Mouse (Mus musculus) ovary, postnatal 14 days (tissue): ENCODE results near the gene Cdc6.

Experiments used
- DNase-seq: peaks from one replicate; pipeline ENCODE4 v3.0.0; 2022; ENCODE audit warnings: low spot score

Cdc6 gene

DNA sequence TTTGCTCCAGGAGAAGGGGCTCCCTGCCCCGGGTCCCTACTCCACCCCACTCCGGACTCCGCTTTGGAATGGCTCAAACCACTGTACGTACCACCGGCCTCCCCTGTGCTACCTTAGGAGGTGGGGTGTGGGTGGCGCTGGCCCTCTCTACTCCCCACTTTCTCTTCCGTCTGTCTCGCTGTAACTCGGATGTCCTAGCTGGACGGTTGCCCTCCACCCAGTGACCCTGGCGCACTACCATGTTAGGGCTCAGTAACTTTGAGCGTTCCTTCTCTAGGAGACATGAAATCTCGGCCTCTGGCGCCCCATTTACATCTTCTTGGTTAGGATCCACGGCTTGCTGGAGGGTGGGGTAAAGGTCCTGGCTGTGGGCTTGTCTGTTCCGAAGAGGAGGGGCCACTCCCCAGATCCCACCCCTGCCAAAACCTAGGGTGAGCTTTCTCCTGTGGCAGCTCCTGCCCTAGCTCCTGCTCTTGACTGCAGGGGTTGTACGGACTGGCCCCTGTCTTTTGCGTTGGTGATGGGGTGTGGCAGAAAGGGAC, 53.5 kb downstream of the Cdc6 start:
- no peak for DNase-seq

GRCm38 (mm10) chr11:98961766-98962165, 54.2 kb downstream of the Cdc6 start:
- no peak for DNase-seq

GRCm38 (mm10) chr11:98962421-98963095, 55.0 kb downstream of the Cdc6 start:
- DNase-seq: no peak

DNA sequence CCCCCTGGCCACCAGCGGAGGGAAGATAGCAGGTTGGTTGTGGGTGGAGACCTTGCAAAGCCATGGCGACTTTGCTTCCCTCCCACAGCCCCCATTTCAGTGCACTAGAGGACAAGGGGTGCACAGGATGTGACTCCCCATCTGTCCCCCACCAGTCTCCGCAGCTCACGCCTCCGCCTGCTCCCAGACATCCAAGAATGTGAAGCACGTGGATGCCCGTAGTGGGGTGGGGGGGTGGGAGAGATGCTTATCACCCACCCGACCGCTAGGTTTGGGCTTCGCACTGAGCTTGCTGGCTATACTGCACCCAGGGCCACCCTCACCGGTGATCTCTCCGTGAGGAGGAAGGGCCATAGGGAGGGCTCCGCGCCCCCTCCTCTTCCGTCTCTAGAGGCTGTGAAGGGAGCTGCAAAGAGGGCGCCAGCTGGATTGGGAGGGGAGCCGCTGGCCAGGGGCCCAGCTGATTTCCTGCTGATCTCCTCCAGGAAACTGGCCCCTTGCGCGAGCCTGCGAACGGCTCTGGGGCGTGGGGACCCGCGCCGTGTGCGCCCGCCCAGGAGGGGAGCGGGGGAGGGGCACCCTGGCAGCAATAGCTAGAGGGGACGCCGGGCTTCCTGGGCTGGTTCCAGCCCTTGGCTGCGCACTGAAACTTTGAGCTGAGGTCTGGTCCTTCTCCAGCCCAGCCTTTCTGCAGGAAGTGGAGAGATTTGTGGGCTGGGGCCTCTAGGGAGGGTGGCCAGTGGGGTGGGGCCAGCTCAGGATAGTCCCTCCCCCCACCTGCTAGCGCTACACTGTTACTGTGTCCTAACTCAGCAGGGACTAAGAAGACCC, 55.8 kb downstream of the Cdc6 start:
- DNase-seq: peak; percentile 87

- DNase-seq: no peak
Observed at GRCm38 (mm10) chr11:98964201-98964615, 56.6 kb downstream of the Cdc6 start.

DNA sequence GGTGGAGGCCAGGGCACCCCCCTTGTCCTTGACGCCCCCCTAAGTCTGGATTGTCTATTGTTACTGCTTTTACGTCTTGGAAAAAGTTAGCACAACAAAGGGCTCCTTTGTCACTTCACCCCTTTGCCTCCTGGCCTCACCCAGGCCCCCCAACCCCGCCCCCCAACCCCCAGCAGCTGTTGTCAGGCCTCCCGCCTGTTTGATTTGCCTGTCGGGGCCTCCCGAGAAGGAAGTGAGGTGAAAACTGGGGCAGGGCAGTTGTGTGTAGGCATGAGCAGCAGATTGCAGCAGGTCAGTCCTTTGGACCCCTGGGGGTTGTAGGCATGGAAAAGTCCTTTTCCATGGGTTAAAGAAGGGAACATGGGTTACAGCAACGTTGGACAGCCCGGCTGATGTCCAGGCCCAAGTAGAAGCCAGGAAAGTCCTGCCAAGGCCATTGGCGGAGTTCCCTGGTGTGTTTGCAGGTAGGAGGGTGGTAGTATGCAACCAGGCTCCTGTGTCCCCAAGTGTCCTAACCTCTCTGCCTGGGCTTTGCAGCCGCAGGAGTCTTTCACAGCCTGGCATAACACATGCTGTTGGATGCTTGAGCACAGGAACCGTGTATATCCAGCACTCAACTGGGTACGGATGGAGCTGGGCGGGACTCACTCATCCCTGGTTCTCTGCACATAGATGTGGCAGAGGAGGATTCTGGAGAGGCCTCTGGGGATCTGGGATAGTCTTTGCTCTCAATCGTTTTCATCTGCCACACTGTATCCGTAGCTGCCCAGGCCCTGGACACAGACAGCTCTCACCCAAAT, 57.2 kb downstream of the Cdc6 start:
- DNase-seq: no peak

GRCm38 (mm10) chr11:98965416-98966077, 57.9 kb downstream of the Cdc6 start:
- DNase-seq: no peak

GRCm38 (mm10) chr11:98966499-98967141, 59.0 kb downstream of the Cdc6 start:
- peak; percentile 80 for DNase-seq

- no peak for DNase-seq
Observed at GRCm38 (mm10) chr11:98968079-98968478, 60.5 kb downstream of the Cdc6 start.

DNA sequence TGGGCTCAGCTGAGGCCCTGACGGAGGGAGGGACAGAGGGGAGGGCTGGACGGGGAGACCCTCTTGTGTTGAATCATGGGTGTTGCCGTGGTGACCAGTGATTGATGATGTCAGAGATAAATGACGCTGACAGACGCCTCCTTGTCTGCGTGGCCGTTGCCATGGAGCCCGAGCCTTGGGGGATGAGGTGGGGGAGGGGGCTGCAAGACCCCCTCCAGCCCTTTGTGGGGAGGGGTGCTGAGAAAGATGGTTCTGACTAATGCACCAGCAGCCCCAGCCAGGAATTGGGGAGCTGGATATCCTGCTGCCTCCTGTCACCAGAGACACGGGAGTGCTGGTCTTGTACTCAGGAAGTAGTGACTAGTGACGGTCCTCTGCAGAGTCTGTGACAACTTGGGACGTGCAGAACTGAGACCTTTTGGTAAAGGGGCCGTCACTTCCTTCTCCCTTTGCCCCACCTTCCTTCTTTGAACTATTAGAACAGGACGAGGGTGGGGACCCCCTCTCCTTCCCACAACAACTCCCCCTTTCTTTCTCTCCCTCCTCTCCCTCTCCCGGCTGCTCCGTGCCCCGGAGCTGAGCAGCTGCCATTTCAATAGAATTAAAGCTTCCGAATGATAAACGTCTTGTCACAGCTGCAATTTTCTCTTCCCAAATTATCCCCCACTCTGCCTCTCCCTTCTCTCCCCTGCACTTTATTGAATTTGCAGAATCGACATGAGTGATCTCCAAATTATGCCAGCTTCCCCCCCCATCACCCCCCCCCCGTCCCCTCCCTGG, 61.3 kb downstream of the Cdc6 start:
- no peak for DNase-seq

- DNase-seq: no peak
Observed at GRCm38 (mm10) chr11:98969496-98969927, 61.9 kb downstream of the Cdc6 start.

GRCm38 (mm10) chr11:98970191-98970925, 62.8 kb downstream of the Cdc6 start:
- no peak for DNase-seq

DNA sequence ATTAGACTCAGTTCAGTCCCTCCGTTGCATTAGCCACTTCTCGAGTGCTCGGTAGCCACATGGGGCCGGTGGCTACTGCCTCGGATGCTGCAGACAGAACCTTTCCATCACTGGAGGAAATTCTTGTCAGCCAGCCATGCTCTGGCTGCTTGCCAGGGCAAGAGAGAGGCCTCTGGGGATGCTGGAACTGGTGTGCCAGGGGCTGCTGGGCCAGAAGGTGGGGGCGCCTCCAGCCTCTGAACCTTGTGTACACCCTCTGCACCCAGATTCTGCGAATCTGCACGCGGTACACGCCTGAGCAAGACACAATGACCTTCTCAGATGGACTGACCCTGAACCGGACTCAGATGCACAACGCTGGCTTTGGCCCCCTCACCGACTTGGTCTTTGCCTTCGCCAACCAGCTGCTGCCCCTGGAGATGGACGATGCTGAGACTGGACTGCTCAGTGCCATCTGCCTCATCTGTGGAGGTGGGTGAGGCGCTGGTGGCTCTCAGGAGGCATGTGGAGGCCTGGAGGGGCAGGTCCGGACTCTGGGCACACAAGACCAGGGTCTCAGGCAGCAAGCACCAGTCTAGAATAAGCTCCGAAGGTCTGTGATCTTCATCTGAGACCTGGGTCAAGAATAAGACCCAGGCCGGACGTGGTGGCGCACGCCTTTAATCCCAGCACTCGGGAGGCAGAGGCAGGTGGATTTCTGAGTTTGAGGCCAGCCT, 63.9 kb downstream of the Cdc6 start:
- no peak for DNase-seq

- DNase-seq: peak; percentile 84
Observed at GRCm38 (mm10) chr11:98972215-98972614, 64.6 kb downstream of the Cdc6 start.

- no peak for DNase-seq
Observed at GRCm38 (mm10) chr11:98972801-98973360, 65.3 kb downstream of the Cdc6 start.
